Mouse (Mus musculus): ENCODE results near the gene Tmem132d. TPM values are rescaled to one million over a fixed set of nuclear protein-coding genes. Genes with fewer than 3 reads are reported as not detected.
"Not testable (repeated sequence)": the region's sequence is repeated elsewhere in the genome, so short reads cannot be mapped to it uniquely, and the experiment has no call there.

Tmem132d gene
- polyA plus RNA-seq, 1 experiment from 2014 or later, result 1.2 TPM

DNA sequence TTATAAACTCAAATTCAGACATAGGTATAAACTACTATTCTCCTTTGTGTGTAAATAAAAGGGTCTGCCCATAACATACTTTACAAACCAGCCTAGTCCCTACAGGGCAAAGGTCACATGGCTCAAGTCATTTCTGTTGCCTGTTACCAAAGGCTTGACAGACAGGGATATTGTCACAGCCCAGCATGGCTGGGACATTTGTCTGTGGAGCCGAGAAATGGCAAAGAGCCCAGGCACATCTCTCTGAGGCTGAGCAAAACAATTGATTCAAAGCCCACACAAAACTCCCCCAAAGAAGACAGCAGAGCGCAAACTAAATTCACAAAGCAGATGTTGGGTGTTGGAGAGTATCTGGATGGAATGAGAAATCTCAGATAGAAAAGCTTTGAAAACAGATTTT is 405.8 kb downstream of the Tmem132d start:
- no peak overlapping the region for H3K9ac ChIP-seq (replicated peaks)
- no peaks in the 10 kb centered on the region for H3K36me3 ChIP-seq
- H3K4me2 ChIP-seq (replicated peaks), result no peak overlapping the region
- H3K4me1 ChIP-seq, result peaks cover 5% of the 10 kb centered on the region; the same call in 1 of the 2 replicates
- H3K9me3 ChIP-seq, result no peaks in the 10 kb centered on the region
- no peak overlapping the region for H3K4me3 ChIP-seq
- 11% methylated on average over 2 of the region's 2 CpGs for WGBS
- ATAC-seq (replicated peaks), result no peak
- no peaks in the 10 kb centered on the region for H3K27me3 ChIP-seq
- H3K27ac ChIP-seq (replicated peaks), result no peak overlapping the region

DNA sequence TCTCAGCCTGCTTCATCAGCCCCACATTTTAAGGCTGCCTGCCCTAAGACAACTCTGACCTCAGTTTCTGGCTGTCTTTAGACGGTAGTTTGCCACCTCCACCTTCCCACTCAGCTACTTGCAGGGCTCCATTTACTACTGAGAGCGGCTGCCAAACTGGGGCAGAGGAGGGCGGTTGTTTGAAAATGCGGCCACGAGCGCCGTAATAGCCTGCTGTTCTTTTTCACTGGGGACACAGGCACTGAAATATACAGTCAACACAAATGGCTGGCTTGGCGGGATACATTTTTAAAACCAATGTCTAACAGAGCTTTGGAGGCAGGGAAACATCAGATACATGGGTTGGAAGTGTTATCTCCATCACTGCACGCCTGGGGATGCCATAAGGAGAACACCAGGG is 428.2 kb downstream of the Tmem132d start:
- Histone ChIP-seq H3K36me3 (no peaks in the 10 kb centered on the region), H3K4me1 (no peaks in the 10 kb centered on the region), H3K27ac (replicated peaks) (no peak overlapping the region), H3K4me2 (replicated peaks) (no peak overlapping the region), H3K27me3 (no peaks in the 10 kb centered on the region), H3K9me3 (no peaks in the 10 kb centered on the region), H3K9ac (replicated peaks) (no peak overlapping the region), H3K4me3 (no peak overlapping the region)
- no peak for ATAC-seq (replicated peaks)
- WGBS, result 63% methylated on average over 9 of the region's 9 CpGs

DNA sequence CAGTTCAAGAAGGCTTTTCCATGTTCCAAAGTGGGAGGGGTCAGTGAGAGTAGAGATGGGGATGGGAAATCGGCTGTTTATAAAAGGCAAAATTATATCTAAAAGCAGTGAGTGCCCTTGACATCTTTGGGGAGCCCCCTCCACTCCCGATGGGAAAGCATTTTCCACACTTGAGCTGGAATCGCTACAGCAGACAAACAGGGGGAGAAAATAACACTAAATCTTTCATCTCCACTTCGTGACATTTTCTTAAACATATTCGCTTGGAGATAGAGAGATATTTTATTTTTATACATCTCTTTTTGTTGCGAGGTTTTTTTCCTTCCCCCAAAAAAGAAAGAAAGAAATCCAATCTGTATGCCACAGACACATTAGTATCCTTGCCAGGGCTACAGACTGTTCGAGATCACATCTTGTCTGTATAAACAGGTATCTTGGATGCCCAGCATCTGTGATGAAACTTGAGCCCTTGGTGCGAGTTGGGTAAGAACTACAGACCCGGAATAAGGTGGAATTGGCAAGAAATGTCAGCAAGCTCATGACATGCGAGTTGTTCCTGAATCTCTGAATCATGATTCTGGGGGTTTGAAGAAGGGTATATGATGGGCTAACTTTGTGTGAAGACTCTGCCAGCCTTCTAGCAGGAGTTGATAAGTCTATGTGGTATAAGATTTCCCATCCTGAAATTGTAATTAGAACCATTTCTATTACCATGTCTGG is 436.2 kb downstream of the Tmem132d start:
- Histone ChIP-seq H3K4me1 (no peaks in the 10 kb centered on the region), H3K4me2 (replicated peaks) (no peak overlapping the region), H3K27ac (replicated peaks) (no peak overlapping the region), H3K36me3 (no peaks in the 10 kb centered on the region), H3K27me3 (no peaks in the 10 kb centered on the region), H3K4me3 (no peak overlapping the region), H3K9me3 (no peaks in the 10 kb centered on the region), H3K9ac (replicated peaks) (no peak overlapping the region)
- ATAC-seq (replicated peaks), result no peak
- WGBS, result 84% methylated on average over 10 of the region's 10 CpGs

DNA sequence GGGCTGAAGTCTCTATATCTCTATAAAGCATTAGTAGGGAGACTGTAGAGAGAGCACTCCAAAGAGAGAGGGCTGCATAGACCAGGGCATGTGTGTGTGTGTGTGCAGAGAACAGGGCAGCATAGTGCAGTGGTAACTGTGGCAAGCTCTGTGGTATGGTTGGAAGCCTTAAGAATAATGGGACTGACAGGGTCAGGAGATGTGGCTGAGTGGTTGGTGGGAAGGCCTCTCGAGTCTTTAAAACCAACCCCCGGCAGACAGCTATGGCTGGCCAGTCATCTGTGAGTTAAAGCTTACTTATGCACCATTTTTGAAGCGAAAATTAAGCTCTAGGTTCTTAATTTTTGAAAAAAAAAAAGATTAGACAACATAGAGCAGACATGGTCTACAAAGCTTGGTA is 439.4 kb downstream of the Tmem132d start:
- no peaks in the 10 kb centered on the region for H3K4me1 ChIP-seq
- H3K27ac ChIP-seq (replicated peaks), result no peak overlapping the region
- H3K9ac ChIP-seq (replicated peaks), result no peak overlapping the region
- no peak overlapping the region for H3K4me2 ChIP-seq (replicated peaks)
- 88% methylated on average over 3 of the region's 3 CpGs for WGBS
- no peak overlapping the region for H3K4me3 ChIP-seq
- H3K27me3 ChIP-seq, result no peaks in the 10 kb centered on the region
- H3K9me3 ChIP-seq, result no peaks in the 10 kb centered on the region
- H3K36me3 ChIP-seq, result no peaks in the 10 kb centered on the region
- ATAC-seq (replicated peaks), result no peak

DNA sequence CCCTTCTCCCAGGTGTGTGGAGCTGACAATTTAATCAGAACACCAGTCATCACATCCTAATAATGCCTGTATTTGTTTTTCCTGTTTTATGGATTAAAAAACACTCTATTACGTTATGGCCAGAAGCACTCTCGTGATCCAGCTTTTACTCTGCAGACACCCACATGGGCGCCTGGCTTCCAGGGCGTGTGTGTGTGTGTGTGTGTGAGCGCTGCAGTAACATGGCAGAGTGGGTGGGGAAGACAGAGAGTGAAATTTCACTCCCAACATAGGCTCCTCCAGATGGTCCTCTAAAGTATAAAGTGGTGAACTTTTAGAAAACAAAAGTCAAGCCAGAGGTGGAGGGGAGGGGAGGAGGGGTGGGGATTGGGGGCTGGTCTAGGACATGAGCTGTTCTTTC is 442.1 kb downstream of the Tmem132d start:
- no peaks in the 10 kb centered on the region for H3K27me3 ChIP-seq
- no peaks in the 10 kb centered on the region for H3K36me3 ChIP-seq
- no peak overlapping the region for H3K4me2 ChIP-seq (replicated peaks)
- no peak overlapping the region for H3K9ac ChIP-seq (replicated peaks)
- WGBS, result 88% methylated on average over 5 of the region's 5 CpGs
- no peak overlapping the region for H3K4me3 ChIP-seq
- H3K4me1 ChIP-seq, result no peaks in the 10 kb centered on the region
- H3K9me3 ChIP-seq, result no peaks in the 10 kb centered on the region
- no peak for ATAC-seq (replicated peaks)
- H3K27ac ChIP-seq (replicated peaks), result no peak overlapping the region

DNA sequence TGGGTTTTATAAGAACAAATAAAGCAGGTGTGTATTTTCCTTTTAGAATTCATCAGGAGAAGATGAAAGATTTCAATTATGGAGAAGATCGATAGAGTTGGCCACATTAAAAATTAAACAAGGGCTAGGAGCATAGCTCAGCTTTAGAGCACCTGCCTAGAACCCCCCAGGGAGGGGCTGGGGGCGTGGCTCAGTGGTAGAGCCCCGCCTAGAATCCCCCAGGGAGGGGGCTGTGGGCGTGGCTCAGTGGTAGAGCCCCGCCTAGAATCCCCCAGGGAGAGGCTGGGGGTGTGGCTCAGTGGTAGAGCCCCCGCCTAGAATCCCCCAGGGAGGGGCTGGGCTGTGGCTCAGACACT is 452.9 kb downstream of the Tmem132d start:
- not testable (repeated sequence) for ATAC-seq (replicated peaks); H3K4me3 ChIP-seq; H3K27ac ChIP-seq (replicated peaks); H3K36me3 ChIP-seq; H3K4me2 ChIP-seq (replicated peaks); H3K9ac ChIP-seq (replicated peaks); H3K4me1 ChIP-seq; H3K9me3 ChIP-seq; H3K27me3 ChIP-seq
- WGBS, result 50% methylated on average over 6 of the region's 6 CpGs

DNA sequence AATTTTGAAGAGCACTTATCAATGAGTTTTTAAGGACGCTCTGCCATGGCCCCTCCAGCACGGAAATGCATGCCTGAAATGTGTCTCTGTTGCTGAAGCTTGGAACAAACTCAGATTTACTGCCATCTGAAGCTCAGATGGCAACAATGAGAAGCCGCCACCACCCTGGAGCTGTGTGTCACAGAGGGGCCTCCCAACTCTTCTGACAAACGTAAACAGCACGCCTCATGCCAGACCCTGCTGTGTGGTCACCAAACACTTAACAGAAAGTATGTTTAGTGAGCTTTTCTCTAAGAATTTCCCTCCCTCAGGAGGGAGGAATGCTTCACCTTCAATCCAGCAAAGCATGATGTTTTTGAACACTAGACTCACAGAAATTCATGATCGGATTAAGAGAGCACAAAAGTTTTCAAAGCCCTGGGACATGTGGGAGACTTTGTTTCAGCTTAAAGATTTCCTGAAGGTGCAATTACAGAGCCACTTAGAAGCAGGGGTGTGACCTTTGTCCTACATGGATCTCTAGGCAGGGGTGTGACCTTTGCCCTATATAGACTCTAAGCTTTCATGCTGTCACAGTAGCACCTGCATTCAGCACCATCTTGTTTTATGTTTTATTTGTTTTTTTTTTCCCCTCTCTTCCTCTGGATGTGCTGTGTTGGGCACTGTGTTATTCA is 453.4 kb downstream of the Tmem132d start:
- ATAC-seq (replicated peaks), result no peak
- H3K9ac ChIP-seq (replicated peaks), result no peak overlapping the region
- H3K4me1 ChIP-seq, result peaks cover 7% of the 10 kb centered on the region
- no peaks in the 10 kb centered on the region for H3K36me3 ChIP-seq
- no peaks in the 10 kb centered on the region for H3K9me3 ChIP-seq
- WGBS, result 32% methylated on average over 6 of the region's 6 CpGs
- no peak overlapping the region for H3K4me3 ChIP-seq
- no peak overlapping the region for H3K27ac ChIP-seq (replicated peaks)
- no peaks in the 10 kb centered on the region for H3K27me3 ChIP-seq
- H3K4me2 ChIP-seq (replicated peaks), result no peak overlapping the region

DNA sequence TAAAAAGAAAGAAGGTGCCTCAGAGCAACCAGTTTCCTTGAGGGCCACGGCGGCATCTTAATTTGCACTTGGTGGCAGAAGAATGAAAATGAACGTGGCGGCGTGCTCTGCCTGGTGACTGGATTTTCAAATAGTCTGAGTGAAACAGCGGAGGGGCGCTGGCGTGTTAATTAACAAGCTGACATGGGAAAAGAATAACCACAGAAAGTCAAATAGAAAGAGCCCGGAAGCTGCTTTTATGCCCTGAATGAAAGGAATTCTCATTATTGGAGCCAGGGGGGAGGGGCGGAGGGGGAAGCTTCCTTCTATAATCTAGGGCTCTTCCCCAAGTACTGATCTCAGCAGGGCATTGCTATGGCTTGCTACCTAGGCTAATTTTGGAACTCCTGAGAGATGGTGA is 456.2 kb downstream of the Tmem132d start:
- no peak for ATAC-seq (replicated peaks)
- H3K36me3 ChIP-seq, result no peaks in the 10 kb centered on the region
- no peak overlapping the region for H3K27ac ChIP-seq (replicated peaks)
- no peak overlapping the region for H3K9ac ChIP-seq (replicated peaks)
- no peak overlapping the region for H3K4me3 ChIP-seq
- no peaks in the 10 kb centered on the region for H3K9me3 ChIP-seq
- peaks cover 7% of the 10 kb centered on the region for H3K4me1 ChIP-seq
- WGBS, result 11% methylated on average over 10 of the region's 10 CpGs
- H3K27me3 ChIP-seq, result no peaks in the 10 kb centered on the region
- H3K4me2 ChIP-seq (replicated peaks), result 0 out of 2 replicates have a peak overlapping the region, but pooled peaks have one; percentile 7

DNA sequence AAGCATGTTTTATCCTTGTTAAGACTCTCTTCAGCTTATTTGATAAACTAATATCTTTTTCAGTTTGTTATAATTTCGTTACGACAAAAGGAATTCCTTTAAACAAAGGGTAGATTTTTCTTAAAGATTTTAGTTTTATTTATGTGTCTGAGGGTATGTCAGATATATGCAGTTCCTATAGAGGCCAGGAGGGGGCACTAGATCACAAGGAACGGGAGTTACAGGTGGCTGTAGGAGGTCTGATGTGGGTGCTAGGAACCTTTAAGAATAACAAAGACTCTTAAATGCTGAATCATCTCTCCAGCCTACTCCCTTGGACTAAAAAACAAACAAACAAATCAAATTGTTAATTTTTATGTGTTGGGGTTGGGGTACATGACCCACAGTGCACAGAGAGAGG is 467.2 kb downstream of the Tmem132d start:
- WGBS, result 90% methylated on average over 3 of the region's 3 CpGs
- no peak overlapping the region for H3K27ac ChIP-seq (replicated peaks)
- no peak overlapping the region for H3K4me2 ChIP-seq (replicated peaks)
- no peaks in the 10 kb centered on the region for H3K9me3 ChIP-seq
- no peaks in the 10 kb centered on the region for H3K4me1 ChIP-seq
- no peaks in the 10 kb centered on the region for H3K27me3 ChIP-seq
- H3K4me3 ChIP-seq, result no peak overlapping the region
- no peak overlapping the region for H3K9ac ChIP-seq (replicated peaks)
- no peaks in the 10 kb centered on the region for H3K36me3 ChIP-seq
- ATAC-seq (replicated peaks), result no peak

DNA sequence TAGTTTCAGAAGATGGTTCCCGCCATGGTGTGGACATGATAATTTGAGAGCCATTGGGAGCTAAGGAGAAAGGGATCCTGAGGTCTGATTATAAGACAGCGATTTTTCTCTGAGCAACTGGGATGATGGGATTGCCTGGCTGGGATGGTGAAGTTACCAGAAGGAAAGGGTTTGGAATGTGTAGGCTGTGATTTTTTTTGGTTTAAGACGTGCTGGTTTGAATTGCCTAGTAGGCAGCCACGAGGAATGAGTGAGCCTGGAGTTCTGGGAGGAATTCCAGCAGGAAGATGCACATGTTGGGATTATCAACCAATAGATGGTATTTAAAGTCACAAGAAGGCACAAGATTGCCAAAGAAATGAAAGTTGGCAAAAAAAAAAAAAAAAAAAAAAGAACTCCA is 470.2 kb downstream of the Tmem132d start:
- Histone ChIP-seq H3K9me3 (no peaks in the 10 kb centered on the region), H3K4me2 (replicated peaks) (no peak overlapping the region), H3K27ac (replicated peaks) (no peak overlapping the region), H3K4me3 (no peak overlapping the region), H3K27me3 (no peaks in the 10 kb centered on the region), H3K4me1 (no peaks in the 10 kb centered on the region), H3K36me3 (no peaks in the 10 kb centered on the region), H3K9ac (replicated peaks) (no peak overlapping the region)
- 90% methylated on average over 4 of the region's 4 CpGs for WGBS
- ATAC-seq (replicated peaks), result no peak

DNA sequence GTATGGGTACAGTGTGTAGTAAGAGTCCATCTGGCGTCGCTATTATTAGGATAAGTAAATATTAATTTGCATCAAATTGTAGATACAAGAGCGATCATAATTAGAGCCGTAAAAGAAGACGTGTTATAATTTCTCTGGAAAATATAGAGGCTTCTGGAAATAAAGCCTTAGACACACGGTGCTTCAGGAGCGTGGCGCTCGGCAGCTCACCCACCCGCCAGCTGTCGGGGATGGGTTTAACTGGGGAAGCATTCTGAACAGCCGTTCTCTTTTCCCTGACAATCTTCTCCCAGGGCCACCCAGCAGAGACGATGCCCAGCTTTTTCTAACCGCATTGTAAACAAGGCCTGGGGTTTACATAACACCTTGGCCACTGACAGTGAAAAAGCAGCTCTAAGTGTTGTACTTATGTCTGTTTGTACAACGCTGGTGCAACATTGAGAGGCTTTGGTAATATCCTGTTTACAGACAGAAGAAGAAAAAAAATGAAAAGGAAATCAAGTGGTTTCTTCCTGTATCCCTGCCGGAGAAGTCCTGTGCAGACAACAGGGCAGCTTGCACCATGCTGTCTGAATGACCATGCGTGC is 476.3 kb downstream of the Tmem132d start:
- Histone ChIP-seq H3K9me3 (no peaks in the 10 kb centered on the region), H3K27ac (replicated peaks) (no peak overlapping the region), H3K4me3 (no peak overlapping the region), H3K9ac (replicated peaks) (no peak overlapping the region), H3K4me2 (replicated peaks) (no peak overlapping the region), H3K36me3 (no peaks in the 10 kb centered on the region), H3K27me3 (no peaks in the 10 kb centered on the region), H3K4me1 (0 out of 2 replicates have a peak, but pooled peaks cover 3% of the 10 kb centered on the region)
- no peak for ATAC-seq (replicated peaks)
- WGBS, result 60% methylated on average over 17 of the region's 17 CpGs

DNA sequence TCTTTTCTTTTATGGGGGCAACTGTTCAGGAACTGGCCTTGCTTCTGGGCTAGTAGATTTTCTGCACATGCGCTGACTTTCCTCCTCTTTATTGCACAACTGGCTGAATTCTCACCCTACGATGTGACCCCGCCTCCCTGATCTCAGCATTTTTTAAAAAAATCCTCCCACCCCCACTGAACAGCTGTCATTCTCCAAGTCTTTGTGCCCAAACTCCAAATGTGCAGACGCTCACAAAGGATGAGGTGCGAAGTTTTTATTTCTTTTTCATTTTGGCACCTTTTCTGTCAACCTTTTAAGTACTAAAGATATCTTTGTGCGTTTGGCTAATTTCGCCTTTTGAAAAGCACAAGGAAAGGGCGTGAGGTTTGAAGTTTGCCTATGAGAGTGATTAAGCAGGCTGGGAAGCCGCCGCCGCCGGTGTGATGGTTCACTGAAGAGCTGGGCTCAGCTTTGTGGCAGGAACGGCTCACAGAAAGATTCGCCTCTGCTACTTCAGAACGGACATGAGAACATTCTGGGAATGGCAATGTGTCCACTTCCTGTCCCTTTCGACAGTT is 478.6 kb downstream of the Tmem132d start:
- 73% methylated on average over 16 of the region's 16 CpGs for WGBS
- Histone ChIP-seq H3K27me3 (no peaks in the 10 kb centered on the region), H3K27ac (replicated peaks) (no peak overlapping the region), H3K4me3 (no peak overlapping the region), H3K36me3 (no peaks in the 10 kb centered on the region), H3K4me1 (0 out of 2 replicates have a peak, but pooled peaks cover 3% of the 10 kb centered on the region), H3K9me3 (no peaks in the 10 kb centered on the region), H3K4me2 (replicated peaks) (no peak overlapping the region), H3K9ac (replicated peaks) (no peak overlapping the region)
- ATAC-seq (replicated peaks), result no peak

All from forebrain, embryonic 15.5 days (tissue).